Mouse (Mus musculus): Measurements from ENCODE around the gene Exosc5.

DNA sequence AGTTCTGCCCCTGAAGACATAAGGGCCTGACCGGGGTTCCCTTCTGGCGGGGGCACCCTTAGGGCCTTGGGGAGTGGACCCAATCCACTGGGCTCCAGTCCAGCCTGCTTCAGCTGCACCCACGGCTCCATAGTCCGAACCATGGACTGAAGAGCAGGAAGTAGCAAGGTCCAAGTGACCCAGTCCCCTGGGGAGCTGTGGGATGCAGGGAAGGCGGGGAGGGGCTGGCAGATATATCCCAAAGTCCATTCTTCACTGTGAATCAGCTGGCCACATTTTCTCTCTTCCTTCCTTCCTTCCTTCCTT, 43.3 kb upstream of the Exosc5 start, which contains the start of gene Erich4:
- TF ChIP-seq CTCF (IDR thresholded peaks at IDR 0.05; ENCODE audit: low read depth) (no peak), EP300 (optimal IDR thresholded peaks at IDR 0.05) (no peak)
